Mouse (Mus musculus) liver, embryonic 14.5 days (tissue): Measurements from ENCODE around the gene Zmynd11.

Experiments
- CTCF ChIP-seq: IDR thresholded peaks from 2 replicates; pipeline ENCODE4 v1.5.1; 2016; ENCODE audit warnings: antibody characterized with exemption, low read depth, control low read depth
- EP300 ChIP-seq: IDR thresholded peaks from 2 replicates; pipeline ENCODE4 v1.6.1; 2016; ENCODE audit warnings: antibody characterized with exemption, low read depth

- TF ChIP-seq CTCF (no peak), EP300 (no peak)
Measured at GRCm38 (mm10) chr13:9750320-9750719, 14.8 kb downstream of the Zmynd11 start.
